Mouse (Mus musculus) lung, embryonic 14.5 days (tissue): ENCODE results near the gene 4933415A04Rik. TPM values are rescaled to one million over a fixed set of nuclear protein-coding genes. Genes with fewer than 3 reads are reported as not detected.

Source experiments
- ATAC-seq: fragments of 200-750 bp; cut with Nextera tagmentation; 2 replicates; pipeline ENCODE4 v1.8.0; 2017; ENCODE audit warnings: mild to moderate bottlenecking, moderate TSS enrichment, moderate library complexity; ENCODE audit not compliant: insufficient read depth
- DNase-seq: peaks from one replicate; pipeline ENCODE4 v3.0.0-alpha.2; 2015
- H3K27ac ChIP-seq: fragments of 300-500 bp; sonication (generic); 2 replicates; pipeline ENCODE4 v1.5.1; 2014; ENCODE audit warnings: low read depth, mild to moderate bottlenecking, moderate library complexity
- H3K27me3 ChIP-seq: fragments of 300-500 bp; sonication (generic); 2 replicates; pipeline ENCODE4 v1.6.1; 2014; ENCODE audit warnings: low read length, control low read depth; ENCODE audit not compliant: insufficient read depth
- H3K36me3 ChIP-seq: fragments of 300-500 bp; sonication (generic); 2 replicates; pipeline ENCODE4 v1.6.1; 2014; ENCODE audit warnings: control low read depth; ENCODE audit not compliant: insufficient read depth
- H3K4me1 ChIP-seq: fragments of 300-500 bp; sonication (generic); 2 replicates; pipeline ENCODE4 v1.6.1; 2014; ENCODE audit warnings: antibody characterized with exemption, control low read depth; ENCODE audit not compliant: insufficient read depth
- H3K4me2 ChIP-seq: fragments of 300-500 bp; sonication (generic); 2 replicates; pipeline ENCODE4 v1.6.1; 2014; ENCODE audit warnings: mild to moderate bottlenecking
- H3K4me3 ChIP-seq: fragments of 300-500 bp; sonication (generic); 2 replicates; pipeline ENCODE4 v1.5.1; 2014; ENCODE audit warnings: low read depth, low read length
- H3K9ac ChIP-seq: fragments of 300-500 bp; sonication (generic); 2 replicates; pipeline ENCODE4 v1.6.1; 2014
- H3K9me3 ChIP-seq: fragments of 300-500 bp; sonication (generic); 2 replicates; pipeline ENCODE4 v1.6.1; 2016; ENCODE audit warnings: low read depth, low read length, control low read depth
- CTCF ChIP-seq: IDR thresholded peaks from 2 replicates; pipeline ENCODE4 v1.5.1; 2016; ENCODE audit warnings: antibody characterized with exemption, low read depth
- WGBS: fragments of 180-500 bp; shearing (Covaris S2); extraction: QIAGEN DNeasy Blood & Tissue Kit; methylation state at CpG from one replicate; pipeline ENCODE4 v1.1.7; 2014; 5-methylcytosine and 5-hydroxymethylcytosine counted together
- polyA plus RNA-seq: library from polyadenylated mRNA; unstranded; fragments of >200 nt; fragmentation: Nextera tagmentation; extraction: Ambion mirVana; gene quantifications from 2 replicates; pipeline ENCODE4 v1.2.1, GENCODE M21; 2014

The 4933415A04Rik gene
- polyA plus RNA-seq, 1 experiment from 2014 or later = 7.6 TPM

- peak overlapping the region; percentile 63 for H3K27ac ChIP-seq
- no peak overlapping the region for H3K9ac ChIP-seq
- H3K4me1 ChIP-seq = peaks cover 7% of the 10 kb centered on the region; the same call in 1 of the 2 replicates
- DNase-seq (peak; percentile 97), ATAC-seq (peak; percentile 74)
- no peaks in the 10 kb centered on the region for H3K9me3 ChIP-seq
- H3K36me3 ChIP-seq = no peaks in the 10 kb centered on the region
- no peak overlapping the region for H3K4me3 ChIP-seq
- 20% methylated on average over 12 of the region's 12 CpGs for WGBS
- H3K4me2 ChIP-seq = no peak overlapping the region
- no peaks in the 10 kb centered on the region for H3K27me3 ChIP-seq
- TF ChIP-seq CTCF = peak; percentile 84
These were observed 26.1 kb downstream of the 4933415A04Rik start for GRCm38 (mm10) chr11:43612834-43613488.

DNA sequence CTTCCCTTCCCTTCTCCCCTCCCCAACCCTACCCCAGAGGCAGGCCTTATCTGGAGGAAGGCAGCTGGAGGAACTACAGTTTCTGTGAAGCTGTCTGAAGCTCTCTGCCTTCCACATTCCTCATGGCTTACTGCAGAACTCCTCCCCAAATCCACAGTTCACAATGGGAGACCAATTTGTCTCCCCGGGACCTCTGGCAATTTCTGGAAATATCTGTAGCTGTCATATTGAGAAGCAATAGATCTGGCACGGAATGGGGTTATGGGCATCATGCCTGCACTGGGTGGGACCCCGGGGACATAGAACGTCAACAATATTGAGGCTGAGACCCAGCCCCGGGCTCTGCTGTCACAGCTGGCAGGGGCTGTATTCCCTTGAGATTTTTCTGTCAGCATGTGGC, 31.1 kb downstream of the 4933415A04Rik start:
- WGBS = 37% methylated on average over 5 of the region's 5 CpGs
- peak; percentile 68 for DNase-seq
- no peak overlapping the region for H3K4me2 ChIP-seq
- H3K27me3 ChIP-seq = no peaks in the 10 kb centered on the region
- H3K9ac ChIP-seq = no peak overlapping the region
- H3K4me3 ChIP-seq = no peak overlapping the region
- ATAC-seq = peak; percentile 68
- TF ChIP-seq CTCF = no peak
- 0 out of 2 replicates have a peak, but pooled peaks cover 3% of the 10 kb centered on the region for H3K4me1 ChIP-seq
- H3K36me3 ChIP-seq = no peaks in the 10 kb centered on the region
- H3K9me3 ChIP-seq = no peaks in the 10 kb centered on the region
- peak overlapping the region; percentile 63 for H3K27ac ChIP-seq

DNA sequence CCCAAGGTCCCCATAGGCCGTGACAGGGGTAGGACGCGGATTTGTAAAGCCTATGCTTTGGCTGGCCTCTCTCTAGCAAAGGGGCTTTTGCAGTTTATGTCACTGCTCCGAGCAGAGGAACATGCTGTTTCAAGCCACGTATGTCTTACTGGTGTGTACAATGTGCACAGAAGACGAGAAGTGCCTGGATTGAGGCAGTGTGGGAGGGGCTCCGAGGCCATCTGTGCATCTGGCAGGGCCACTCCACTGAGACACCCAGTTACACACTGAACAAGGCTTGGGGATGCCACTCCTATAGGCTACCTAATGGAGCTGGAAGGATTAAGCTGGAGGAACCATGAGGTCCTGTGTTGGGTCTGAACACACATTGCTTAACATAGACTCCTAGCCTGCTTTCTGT, 31.6 kb downstream of the 4933415A04Rik start:
- H3K9me3 ChIP-seq = no peaks in the 10 kb centered on the region
- ATAC-seq (peak; percentile 66; the same call in 1 of the 2 replicates), DNase-seq (peak; percentile 13)
- no peak overlapping the region for H3K9ac ChIP-seq
- no peaks in the 10 kb centered on the region for H3K36me3 ChIP-seq
- WGBS = 57% methylated on average over 7 of the region's 7 CpGs
- H3K4me1 ChIP-seq = no peaks in the 10 kb centered on the region
- H3K4me2 ChIP-seq = no peak overlapping the region
- TF ChIP-seq CTCF = no peak
- H3K27ac ChIP-seq = peak overlapping the region; percentile 63
- H3K27me3 ChIP-seq = no peaks in the 10 kb centered on the region
- H3K4me3 ChIP-seq = no peak overlapping the region

DNA sequence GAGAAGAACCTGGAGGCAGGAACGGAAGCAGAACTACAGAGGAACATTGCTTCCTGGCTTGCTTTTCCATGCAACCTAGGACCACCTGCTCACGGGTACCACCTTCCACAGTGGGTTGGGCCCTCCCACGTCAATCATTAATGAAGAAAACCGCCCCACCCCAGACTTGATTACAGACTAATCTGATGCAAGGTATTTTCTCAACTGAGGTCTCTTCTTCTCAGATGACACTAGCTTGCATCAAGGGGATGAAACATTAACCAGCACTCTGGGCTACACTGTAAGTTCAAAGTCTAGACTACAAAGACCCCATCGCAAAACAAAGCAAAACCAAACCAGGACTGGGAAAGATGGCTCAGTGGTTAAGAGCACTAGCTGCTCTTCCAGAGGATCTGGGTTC, 34.9 kb downstream of the 4933415A04Rik start:
- Histone ChIP-seq H3K36me3 (no peaks in the 10 kb centered on the region), H3K9me3 (no peaks in the 10 kb centered on the region), H3K4me2 (no peak overlapping the region), H3K4me3 (no peak overlapping the region), H3K27me3 (no peaks in the 10 kb centered on the region), H3K4me1 (peaks cover 10% of the 10 kb centered on the region), H3K27ac (no peak overlapping the region), H3K9ac (no peak overlapping the region)
- ATAC-seq (no peak), DNase-seq (no peak)
- WGBS = 76% methylated on average over 5 of the region's 5 CpGs
- no peak for TF ChIP-seq CTCF

DNA sequence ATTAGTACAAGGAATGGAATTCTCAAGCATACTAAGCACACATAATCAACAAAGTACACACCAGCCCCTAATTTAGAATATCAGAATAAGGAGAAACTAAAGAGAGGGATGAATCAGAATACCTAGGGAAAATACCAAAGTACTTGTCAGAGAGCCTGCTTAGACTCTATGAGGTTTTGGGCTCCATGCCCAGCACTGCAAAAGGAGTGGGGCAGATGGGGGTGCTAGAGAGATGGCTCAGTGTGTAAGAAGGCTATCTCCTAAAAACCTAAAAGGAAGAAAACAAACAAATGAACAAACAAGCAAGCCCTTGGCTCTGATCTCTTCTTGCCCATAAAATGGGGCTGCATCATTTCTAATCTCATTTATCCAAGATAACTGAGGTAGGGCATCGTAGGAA, 37.5 kb downstream of the 4933415A04Rik start:
- ATAC-seq = no peak
- DNase-seq = no peak

GRCm38 (mm10) chr11:43626300-43626926, 39.6 kb downstream of the 4933415A04Rik start:
- no peaks in the 10 kb centered on the region for H3K36me3 ChIP-seq
- H3K9me3 ChIP-seq = no peaks in the 10 kb centered on the region
- H3K27ac ChIP-seq = peak overlapping the region; percentile 69
- no peaks in the 10 kb centered on the region for H3K27me3 ChIP-seq
- H3K9ac ChIP-seq = peak overlapping the region; percentile 16
- ATAC-seq (peak; percentile 65; the same call in 1 of the 2 replicates), DNase-seq (peak; percentile 72)
- H3K4me1 ChIP-seq = peaks cover 12% of the 10 kb centered on the region
- TF ChIP-seq CTCF = no peak
- H3K4me3 ChIP-seq = peak overlapping the region; percentile 10; the same call in 1 of the 2 replicates
- peak overlapping the region; percentile 54 for H3K4me2 ChIP-seq
- 9% methylated on average over 12 of the region's 12 CpGs for WGBS

More for the DNA sequence above, 37.5 kb downstream of the 4933415A04Rik start:
- no peaks in the 10 kb centered on the region for H3K27me3 ChIP-seq
- H3K4me3 ChIP-seq = no peak overlapping the region
- WGBS = 97% methylated on average over 1 of the region's 1 CpGs
- H3K9ac ChIP-seq = no peak overlapping the region
- H3K36me3 ChIP-seq = no peaks in the 10 kb centered on the region
- no peak overlapping the region for H3K4me2 ChIP-seq
- no peaks in the 10 kb centered on the region for H3K9me3 ChIP-seq
- H3K27ac ChIP-seq = no peak overlapping the region
- TF ChIP-seq CTCF = no peak
- peaks cover 12% of the 10 kb centered on the region for H3K4me1 ChIP-seq

DNA sequence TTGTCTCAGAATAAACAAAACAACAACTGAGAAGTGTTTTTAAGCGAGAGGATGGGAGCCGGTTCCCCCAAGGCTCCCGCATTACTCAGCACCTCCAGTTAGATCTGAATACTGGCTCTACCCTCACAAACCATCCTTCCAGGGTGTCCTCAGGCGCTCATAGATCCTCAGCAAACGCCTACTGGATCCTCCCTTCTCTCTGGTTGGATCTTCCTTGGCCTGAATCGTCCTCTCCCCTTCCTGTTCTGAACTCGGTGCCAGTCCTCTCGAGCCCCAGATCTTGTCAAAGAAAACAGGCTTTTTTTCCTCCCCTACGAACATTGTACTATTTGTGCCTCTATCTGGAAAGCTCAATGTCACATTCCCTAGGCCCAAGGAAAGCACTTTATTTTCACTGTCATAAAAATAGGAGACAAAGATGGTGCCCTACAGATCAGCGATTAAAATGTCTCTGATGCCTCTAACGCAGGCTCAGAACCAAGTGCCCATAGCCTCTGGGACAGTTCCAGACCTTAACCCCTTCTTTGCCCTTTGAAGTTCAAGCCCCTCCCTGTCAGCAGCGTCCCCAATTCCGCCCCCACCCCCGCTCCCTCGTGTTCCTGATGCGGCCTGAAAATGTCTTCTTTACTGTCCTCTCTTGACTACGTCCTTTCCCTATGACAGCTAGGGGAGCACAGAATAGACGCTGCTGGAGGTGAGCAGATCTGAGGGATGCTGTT, 40.2 kb downstream of the 4933415A04Rik start:
- Histone ChIP-seq H3K4me2 (peak overlapping the region; percentile 54), H3K36me3 (no peaks in the 10 kb centered on the region), H3K27me3 (no peaks in the 10 kb centered on the region), H3K9me3 (no peaks in the 10 kb centered on the region), H3K27ac (peak overlapping the region; percentile 69), H3K4me3 (0 out of 2 replicates have a peak overlapping the region, but pooled peaks have one; percentile 10), H3K4me1 (peaks cover 12% of the 10 kb centered on the region), H3K9ac (peak overlapping the region; percentile 16; the same call in 1 of the 2 replicates)
- 33% methylated on average over 18 of the region's 18 CpGs for WGBS
- ATAC-seq = peak; percentile 10; the same call in 1 of the 2 replicates
- DNase-seq = no peak
- no peak for TF ChIP-seq CTCF
